Mouse (Mus musculus) brain, embryonic 14.5 days (tissue): ENCODE results near the gene Ap2a1.

Experiments used
- CTCF ChIP-seq: fragments of 200-500 bp; IDR thresholded peaks from 2 replicates; pipeline ENCODE4 v1.5.1; 2012; ENCODE audit warnings: inconsistent platforms, mild to moderate bottlenecking, moderate library complexity, borderline replicate concordance; ENCODE audit not compliant: insufficient read depth, insufficient read length; ENCODE audit errors: extremely low read depth
- POLR2A ChIP-seq: fragments of 200-500 bp; IDR thresholded peaks from 2 replicates; pipeline ENCODE4 v1.6.1; 2012; ENCODE audit warnings: mild to moderate bottlenecking, inconsistent platforms, borderline replicate concordance; ENCODE audit not compliant: poor library complexity, insufficient read depth, insufficient read length, severe bottlenecking; ENCODE audit errors: extremely low read depth

DNA sequence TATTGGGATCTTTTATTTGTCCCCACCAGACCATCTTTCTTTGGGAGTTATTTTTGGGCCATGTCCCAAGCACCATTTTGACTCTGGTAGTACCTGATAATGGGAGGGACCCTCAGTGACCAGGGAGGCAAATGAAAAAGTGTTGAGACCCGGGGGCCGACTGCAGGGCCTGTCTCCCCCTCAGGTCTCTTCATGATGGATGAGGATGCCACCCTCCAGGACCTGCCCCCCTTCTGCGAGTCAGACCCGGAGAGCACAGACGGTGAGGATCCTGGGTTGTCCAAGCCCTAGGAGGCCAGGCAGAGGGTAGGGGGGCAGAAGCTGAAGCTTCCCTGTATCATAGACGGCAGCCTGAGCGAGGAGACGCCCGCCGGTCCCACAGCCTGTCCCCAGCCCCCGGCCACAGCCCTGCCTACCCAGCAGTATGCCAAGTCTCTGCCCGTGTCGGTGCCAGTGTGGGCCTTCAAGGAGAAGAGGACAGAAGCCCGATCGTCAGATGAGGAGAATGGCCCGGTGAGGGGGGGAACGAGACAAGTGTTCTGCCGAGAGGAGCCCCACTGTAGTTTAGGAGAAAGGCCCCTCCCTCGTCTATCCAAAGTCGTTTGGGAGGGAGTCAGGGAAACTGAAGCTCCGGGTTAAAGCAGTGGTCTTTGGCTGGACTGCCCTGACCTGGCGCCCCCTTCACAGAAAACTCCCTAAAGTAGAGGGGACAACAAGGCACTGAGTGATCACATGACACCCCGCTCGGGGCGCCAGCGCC, 75.5 kb downstream of the Ap2a1 start:
- TF ChIP-seq CTCF = no peak
- TF ChIP-seq POLR2A = no peak
